Mouse (Mus musculus): ENCODE measurements at regions not wholly inside any gene's neighbourhood (a gene's known extent, or its start where the extent isn't known, plus 50 kb on each side); places are given as distances from the start of the nearest gene placed in this dataset.

GRCm38 (mm10) chr6:52433234-52433633 lies 119.9 kb downstream of the Evx1 start:
- no peak for DNase-seq

DNA sequence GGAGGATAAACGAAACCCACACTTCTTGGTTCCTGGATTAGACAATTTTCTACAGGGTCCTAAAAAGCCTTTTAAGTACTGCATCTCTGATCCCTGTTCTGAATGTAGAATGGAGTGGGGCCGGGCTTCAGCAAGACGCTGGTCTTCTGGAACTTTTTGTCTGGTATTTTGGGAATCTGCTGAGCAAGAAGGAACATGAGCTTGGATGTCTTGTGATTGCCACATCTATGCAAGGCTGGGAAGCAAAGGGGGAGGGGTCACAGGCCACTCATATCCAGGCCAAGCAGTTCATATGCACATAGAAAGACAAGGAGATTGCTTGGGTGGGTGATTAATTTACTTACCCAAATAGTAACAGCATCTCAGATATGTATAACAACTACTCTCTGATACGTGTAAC lies 121.5 kb downstream of the Evx1 start:
- no peak for DNase-seq

DNA sequence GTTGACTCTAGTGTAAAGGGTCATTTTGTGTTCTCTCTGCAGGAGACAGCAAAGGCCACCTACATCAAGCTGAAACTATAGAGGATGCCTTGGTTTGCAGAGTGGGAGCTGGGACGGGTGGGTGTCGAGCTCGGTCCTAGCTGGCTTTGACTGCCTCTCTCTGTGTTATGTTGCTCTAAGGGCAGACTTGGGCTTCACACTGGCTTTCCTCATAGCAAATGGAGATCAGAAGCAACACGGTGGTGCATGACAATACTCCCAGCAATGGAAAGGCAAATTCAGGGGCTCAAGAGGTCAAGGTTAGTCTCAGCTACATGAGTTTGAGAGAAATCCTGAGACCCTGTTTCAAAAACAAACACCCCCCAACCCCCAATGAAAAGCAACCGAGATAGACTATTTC lies 122.1 kb downstream of the Evx1 start:
- no peak for DNase-seq

- no peak for DNase-seq
Measured at GRCm38 (mm10) chr6:52438366-52438765, 125.1 kb downstream of the Evx1 start.

GRCm38 (mm10) chr6:52439204-52439603 lies 125.9 kb downstream of the Evx1 start:
- DNase-seq, result no peak

DNA sequence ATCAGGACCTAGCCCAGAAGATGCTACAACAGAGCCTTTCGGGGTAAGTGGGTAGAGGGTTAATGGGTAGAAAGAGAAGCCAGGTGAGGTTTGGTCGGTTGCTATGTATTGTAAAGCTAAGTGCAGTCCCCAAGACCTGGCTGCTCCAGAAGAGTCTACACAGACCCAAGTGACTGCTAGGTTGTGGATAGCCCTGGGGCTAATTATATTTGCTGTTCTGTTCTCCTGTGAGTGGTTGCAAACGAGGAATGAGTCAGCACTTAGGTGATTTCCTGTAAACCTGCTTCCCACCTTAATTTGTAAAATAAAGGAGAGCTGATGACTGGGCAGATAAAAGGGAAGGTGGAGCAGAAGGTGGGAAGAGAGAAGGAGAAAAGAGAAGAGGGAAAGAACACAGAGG lies 126.9 kb downstream of the Evx1 start:
- no peak for DNase-seq

- DNase-seq, result no peak
Measured at GRCm38 (mm10) chr6:52443112-52443984, 130.1 kb downstream of the Evx1 start.

DNA sequence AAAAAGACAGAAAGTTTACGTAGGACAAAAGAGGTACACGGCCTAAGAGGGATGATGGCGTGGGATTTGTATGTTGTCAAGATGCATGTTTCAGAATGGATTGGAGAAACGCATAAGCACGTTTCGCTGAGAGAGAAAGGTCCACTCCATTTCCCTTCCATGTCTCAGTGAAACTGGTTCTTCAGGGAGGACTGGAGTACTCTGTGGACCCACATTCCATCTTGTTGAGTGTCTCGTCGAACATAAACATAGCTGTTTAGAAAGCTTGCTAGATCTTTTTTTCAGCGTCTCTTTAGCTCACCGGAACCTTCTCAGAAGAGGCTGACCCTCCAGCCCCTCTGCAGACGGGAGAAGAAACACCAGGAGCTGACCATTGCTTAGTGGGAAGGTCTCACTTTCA lies 145.5 kb downstream of the Evx1 start:
- no peak for DNase-seq

DNA sequence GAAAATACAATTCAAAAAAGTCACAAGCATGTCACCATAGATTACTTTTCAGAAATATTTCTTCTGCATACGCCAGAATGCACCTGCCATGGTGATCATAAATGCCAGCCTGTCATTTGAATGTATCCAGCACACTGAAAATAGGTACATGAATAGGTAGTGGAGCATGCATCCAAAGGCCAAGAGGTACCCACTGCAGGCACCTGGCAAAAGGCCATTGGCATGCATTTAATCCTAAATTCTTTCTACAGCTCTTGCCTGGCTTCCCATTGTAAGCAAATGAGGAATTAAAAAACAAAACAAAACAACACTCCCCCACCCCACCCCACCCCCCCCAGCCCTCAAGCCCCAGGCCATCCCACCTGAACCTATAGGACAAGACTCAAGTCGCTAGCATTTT lies 147.9 kb downstream of the Evx1 start:
- no peak for DNase-seq

DNA sequence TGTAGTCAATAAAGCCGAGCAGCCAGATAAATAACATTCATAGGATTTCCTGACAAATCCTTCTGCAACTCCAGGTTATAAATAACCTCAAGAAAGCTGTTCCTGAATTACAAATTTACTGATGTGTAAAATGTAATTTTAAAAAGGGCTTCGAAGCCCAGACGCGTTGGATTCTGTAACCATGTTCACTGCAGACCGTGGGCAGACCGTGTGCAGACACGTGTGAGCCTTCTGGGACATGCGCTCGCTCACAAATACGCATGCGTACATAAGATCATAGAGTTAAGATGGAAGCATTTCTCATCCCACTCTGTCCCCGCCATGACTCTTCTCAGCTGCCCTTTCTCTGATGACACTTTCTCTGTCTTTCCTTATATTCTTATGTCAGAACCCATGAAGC lies 150.1 kb downstream of the Evx1 start:
- DNase-seq, result no peak

- no peak for DNase-seq
Measured at GRCm38 (mm10) chr6:52464571-52464970, 151.3 kb downstream of the Evx1 start.

DNA sequence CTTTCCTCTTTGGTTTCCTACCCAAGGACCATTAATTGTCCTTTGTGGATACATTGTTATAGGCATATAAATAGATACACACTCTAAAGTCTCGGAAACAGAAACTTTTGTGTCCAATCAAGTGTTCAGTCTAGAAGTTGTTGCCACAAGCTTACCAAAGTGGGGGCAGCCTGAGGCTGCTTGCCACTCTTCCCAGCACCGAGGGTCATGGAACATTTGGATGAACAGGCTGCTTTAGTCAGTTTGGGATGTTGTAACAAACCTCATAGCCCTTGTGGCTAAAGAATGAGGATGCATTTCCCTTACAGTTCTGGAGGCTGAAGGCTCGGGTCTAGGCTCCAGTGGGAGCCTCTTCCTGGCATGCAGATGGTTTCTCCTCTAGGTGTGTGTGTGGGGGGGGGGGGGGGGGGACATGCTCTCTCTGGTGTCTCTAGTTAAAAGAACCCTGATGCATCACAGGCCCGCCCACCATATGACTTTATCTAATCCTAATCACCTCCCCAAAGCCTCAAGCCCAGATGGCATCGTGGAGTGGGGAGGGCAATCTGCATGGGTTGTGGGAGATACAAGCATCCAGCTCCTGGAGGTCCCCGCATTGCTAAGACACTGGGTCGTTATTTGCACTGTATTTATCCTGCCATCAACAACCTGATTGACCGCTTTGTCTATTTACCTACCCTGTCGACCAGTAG lies 152.7 kb downstream of the Evx1 start:
- no peak for DNase-seq

GRCm38 (mm10) chr6:52470831-52471230 lies 157.5 kb downstream of the Evx1 start:
- DNase-seq, result no peak

DNA sequence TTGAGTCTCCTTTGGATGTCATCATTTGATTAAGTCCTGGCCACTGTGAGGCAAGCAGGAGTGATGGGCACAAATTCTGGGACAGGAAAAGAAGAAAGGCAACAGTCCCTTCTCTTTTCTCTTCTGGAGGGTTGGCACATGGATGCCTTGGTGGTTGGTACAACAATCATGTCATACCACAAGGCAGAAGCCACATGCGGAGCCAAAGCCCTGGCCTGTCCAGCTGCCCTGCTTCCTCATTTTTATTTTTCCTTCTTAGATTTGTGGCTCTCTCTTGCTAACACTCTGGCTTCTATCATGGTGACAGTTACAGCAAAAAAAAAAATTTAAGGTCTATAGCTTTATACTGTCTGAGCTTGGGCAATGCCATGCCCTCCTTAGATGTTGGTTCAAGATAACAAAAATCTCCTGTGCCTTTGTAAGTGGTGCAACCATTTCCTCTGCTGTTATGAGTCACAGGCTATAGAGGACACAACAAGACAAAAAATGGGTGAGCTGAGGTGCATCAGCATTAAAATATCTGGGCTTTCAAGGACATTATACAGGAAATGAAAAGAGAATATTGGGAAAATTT lies 158.2 kb downstream of the Evx1 start:
- no peak for DNase-seq

- no peak for DNase-seq
Measured at GRCm38 (mm10) chr6:52472008-52472407, 158.7 kb downstream of the Evx1 start.

DNA sequence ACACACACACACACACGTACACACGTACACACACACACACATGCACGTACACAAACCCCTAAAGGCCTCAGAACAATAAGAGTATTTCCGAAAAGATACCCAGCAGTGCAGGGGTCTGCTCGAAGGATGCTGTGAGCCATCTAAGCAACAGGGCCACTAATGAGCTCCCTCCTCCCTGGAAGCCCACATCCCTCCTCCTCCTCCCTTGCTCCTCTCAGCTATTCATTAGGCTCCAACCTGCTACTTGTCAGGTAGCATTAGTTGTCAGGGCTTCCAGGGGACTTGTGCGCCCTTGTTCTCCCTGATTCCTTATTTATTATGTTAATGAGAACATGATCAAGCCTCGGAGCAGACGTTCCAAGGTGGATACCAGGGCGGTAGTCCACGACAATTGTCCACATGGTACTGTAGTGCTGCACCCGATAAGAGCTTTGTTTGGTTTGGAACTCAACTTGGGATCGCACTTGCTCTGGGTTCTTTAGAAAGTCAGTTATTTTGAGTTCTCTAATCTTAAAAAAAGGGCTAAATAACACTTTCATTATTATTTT lies 159.8 kb downstream of the Evx1 start:
- no peak for DNase-seq

DNA sequence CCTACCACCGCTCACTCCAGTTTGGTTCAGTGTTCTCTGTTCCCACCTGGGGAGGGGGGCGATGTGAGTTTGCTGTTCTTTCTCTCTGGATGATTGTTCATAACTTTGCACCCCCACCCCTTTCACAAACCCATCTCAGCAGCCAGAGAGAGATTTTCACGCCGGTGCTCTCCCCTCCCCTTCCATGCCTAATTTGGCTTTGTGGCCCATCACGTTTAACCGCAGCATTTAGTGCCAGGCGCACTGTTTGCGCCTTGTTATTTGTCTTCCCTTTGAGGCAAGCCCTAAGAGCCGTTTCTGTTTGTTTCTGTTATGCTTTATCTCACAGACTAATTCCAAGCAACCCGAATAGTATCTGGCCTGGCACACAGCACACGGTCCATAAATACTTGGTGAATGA lies 160.6 kb downstream of the Evx1 start:
- DNase-seq, result no peak

GRCm38 (mm10) chr6:52475676-52476075 lies 162.4 kb downstream of the Evx1 start:
- DNase-seq, result no peak

DNA sequence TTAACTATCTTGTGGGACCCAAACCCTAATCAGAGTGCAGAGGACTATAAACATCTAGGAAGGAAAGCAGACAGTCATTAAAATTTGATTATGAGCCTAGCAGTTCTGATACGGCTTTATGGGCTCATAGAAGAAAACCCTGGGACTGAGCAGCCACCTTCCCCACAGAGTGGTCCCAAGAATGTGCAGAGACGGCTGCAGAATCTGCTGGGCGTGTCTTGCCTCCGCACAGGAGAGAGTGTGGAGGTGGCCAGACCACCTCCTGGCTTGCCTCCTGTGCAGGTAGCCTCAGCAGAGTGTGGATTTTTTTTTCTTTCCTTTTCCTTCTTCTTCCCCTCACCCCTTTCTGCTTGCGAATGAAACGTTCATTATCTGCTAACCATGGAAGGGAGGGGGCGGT lies 163.3 kb downstream of the Hibadh start:
- DNase-seq, result no peak

GRCm38 (mm10) chr6:52477380-52477779 lies 162.8 kb downstream of the Hibadh start:
- DNase-seq, result no peak

GRCm38 (mm10) chr6:52478624-52479023 lies 161.6 kb downstream of the Hibadh start:
- DNase-seq, result no peak

DNA sequence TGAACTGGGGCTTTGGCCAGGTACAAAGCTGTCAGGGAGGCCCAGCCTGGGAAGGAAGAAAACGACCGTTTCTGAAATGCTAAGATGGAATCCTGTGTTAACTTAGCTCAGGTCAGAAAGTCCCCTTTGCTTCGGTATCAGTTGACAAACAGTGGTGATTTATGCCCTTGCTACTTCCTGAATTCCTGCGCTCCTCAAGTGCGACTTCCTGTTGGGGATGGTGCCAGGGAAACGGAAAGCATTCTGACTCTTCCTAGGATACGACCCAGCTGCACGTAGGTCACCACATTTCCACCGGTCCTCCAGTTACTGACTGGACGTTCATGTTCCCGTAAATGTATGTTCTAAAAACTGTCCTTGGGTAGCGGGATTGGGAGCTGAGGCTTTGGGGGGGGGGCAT lies 161.0 kb downstream of the Hibadh start:
- DNase-seq, result no peak

- DNase-seq, result no peak
Measured at GRCm38 (mm10) chr6:52481975-52482374, 158.2 kb downstream of the Hibadh start.

- DNase-seq, result no peak
Measured at GRCm38 (mm10) chr6:52486146-52486545, 154.0 kb downstream of the Hibadh start.

All from thymus, postnatal 36 days (tissue).